Mouse (Mus musculus) urinary bladder, adult 18-20 months (tissue): Measurements from ENCODE around the gene Nrxn3.

ENCODE experiments used
- DNase-seq, 2 experiments: peaks; one replicate each; pipeline ENCODE4 v3.0.0; 2022; ENCODE audit warnings: low spot score in 2 of 2, mixed read lengths in 2 of 2

The Nrxn3 gene

DNA sequence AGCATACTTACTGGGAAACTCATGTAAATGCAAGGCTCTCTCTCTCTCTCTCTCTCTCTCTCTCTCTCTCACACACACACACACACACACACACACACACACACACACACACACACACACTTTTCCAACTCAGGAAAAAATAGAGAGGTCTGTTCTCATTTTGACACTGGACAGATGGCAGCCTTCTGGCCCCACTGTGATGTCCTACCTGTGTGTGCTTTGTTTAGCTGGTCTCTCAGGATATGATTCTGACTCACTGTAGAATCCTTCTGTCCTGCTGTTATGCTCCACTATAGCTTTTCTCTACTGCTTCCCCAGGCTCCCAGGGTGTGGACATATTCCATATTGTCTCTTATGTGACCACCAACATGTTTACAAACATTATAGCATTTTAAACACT, 1363.2 kb downstream of the Nrxn3 start:
- DNase-seq, result no peak

DNA sequence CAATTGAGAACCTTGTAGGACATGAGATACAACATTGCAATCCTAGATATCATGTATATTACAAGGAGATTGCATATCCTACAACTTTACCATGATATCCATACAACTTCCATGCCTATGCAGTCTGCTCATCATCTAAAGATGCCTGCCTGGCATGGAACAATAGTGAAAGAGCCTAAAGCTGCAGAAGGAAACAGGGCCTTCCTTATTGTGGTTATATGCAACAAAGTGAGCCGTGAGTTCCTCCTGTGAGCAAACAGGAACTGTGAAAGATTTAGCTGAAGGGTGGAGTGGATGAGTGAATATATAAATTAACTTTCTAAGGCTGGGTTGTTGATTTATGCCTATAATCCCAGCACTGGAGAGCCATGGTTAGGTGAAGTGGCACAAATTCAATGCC, 1373.1 kb downstream of the Nrxn3 start:
- no peak for DNase-seq

DNA sequence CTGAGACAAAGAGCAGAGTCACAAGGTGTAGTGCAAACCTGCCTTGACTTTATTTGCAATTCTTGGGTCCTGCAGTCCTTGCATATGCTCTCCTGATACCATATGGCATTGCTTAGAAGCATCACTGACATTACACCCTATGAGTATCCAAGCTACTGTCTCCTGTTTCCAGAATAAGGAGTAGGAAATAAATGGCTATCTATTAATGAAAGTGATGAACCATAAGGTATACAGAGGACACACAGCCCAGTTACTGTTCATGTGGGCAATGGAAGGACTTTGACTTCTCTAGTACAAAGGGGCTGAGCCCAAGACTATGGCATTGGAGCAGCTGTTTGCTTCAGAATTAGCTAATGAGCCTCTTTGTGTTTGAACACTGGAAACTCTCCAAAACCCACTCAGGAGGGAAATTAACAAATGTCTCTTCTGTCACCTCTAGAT, 1390.7 kb downstream of the Nrxn3 start:
- no peak for DNase-seq

- DNase-seq, result no peak
These were observed 1409.5 kb downstream of the Nrxn3 start for GRCm38 (mm10) chr12:90131927-90132869.

- no peak for DNase-seq
These were observed 1419.3 kb downstream of the Nrxn3 start for GRCm38 (mm10) chr12:90142011-90142410.

DNA sequence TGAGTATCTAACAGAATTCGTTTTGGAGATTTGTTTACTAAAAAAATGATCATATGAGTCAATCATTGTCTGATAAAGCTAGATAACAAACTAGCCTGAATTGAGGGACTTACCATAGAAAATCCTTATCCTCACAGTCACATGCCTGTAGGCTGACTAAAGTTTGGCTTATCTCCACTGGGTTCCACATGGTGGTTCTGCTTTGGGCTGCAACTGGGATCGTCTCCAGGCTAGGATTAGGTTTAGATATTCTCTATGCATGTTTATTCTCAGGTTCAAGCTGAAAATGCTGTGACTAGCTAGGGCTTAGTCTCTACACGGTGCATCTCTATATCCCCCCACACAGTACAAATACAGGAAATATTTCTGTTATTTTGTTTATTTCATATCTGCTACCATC, 1421.6 kb downstream of the Nrxn3 start:
- DNase-seq, result no peak

DNA sequence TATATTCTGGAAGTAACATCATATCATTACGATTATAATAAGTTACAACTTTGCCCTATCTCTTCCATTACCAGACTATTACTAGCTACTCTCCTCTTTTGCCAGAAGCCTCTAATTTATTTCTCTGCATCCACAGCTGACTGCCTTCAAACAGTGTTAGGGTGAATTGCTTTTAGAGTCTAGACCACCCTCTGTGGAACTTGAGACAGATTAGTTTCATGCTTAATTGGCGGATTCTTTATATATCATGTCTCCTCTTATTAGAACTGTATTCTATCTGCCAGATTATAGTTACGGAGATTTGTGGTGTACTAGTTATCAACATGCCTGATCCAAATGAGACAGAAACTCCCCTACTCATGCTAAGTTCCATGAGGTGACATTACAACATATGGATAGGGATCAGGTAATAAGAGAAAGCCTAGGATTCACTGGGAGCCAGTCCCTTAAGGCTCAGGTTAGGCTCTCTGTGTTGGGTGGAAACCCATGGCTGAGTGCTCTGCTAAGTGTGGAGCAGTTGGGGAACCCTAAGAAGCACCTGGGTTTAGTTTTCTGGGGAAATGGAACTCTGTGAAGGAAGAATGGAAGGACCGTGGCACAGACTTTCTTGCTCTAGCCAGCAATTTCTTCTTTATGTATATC, 1435.6 kb downstream of the Nrxn3 start:
- DNase-seq, result no peak

- DNase-seq, result no peak
These were observed 1437.2 kb downstream of the Nrxn3 start for GRCm38 (mm10) chr12:90159911-90160310.

DNA sequence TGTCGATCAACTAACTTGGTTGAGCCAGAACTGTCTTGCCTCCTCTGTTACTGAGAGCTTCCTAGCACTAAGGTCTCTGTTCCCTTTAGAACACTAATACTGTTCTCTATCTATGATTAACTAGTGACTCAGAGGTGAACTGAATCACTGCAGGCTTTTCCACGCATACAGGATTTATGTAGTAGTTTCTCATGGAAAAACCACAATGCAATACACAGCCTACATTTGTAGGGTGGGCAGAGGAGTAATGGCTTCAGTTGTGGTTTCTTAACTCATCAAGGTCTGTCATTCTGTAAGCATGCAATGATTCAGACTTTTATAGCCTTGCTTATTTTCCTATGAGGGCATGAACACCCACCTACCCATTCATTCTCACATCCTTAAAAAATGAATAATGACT, 1443.4 kb downstream of the Nrxn3 start:
- DNase-seq, result no peak

DNA sequence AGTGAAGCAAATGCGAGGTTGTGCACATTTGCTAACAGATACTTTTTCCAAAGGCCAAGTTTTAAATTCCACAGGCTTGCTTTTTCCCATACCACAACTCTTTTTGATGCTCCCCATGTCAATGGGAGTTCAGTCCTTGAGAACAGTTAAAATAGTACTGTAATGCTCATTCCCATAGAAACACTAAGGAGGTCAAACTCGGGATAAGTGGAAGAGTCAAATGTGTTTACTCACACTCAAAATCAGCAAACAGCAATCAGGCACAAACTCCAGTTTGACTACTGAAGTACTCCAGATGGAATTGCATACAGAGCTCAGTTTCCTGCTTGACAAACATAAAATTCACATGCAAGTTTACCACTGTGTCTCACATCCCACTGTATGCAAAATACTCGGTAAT, 1458.9 kb downstream of the Nrxn3 start:
- no peak for DNase-seq

- DNase-seq, result no peak
These were observed 1460.3 kb downstream of the Nrxn3 start for GRCm38 (mm10) chr12:90183021-90183420.

DNA sequence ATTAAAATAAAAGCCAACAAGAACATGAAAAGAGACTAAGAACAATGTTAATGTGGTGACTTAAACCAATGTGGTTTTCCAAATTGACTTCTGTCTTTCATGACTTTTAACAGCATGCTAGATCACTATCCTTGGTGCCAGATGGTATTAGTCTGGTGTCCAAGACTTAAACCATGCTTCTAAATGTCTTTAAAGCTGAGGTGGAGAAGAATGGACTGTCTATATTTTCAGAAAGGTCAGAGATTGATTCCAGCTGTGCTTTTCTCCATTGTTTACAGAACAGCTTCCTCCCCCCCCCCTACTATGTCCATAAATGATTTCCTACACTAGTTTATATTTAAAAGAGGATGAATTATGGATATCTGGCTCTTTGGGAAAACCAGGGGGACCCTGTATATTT, 1473.5 kb downstream of the Nrxn3 start:
- DNase-seq, result no peak

DNA sequence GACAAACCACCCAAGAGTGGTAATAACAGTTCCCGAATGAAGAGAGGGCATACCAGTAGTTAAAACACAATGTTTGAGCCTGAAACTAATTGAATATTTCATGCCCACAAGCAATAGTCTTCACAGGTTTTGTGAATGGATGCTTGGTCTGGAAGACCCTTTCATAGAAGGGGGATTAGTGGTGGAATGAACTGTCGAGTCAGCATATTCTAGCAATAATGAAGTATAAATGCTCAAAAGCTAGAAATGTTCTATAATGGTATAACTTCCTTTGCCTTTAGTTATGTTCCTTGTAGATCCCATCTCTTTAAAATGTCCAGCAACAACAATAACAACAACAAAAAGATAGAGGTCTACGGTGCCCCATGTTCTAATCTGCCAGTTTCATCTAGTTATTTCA, 1475.3 kb downstream of the Nrxn3 start:
- no peak for DNase-seq

DNA sequence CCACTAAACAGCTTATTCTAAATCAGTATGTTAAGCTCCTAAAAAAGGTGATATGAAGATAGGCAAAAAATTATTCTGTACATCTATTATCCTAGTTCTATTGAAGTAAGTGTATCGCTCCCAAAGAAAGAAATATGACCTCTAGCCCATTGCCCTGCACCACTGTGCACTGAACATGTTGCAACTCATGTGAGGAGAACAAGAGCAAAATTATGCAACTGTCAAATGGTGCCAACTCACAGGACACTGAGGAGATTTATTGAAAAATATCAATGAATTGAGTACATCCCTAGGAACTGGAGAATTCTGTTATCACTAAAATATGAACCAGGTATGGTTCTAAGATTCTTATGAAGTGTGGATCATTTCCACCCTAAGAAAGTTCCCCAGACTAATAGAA, 1479.8 kb downstream of the Nrxn3 start:
- DNase-seq, result no peak

GRCm38 (mm10) chr12:90211410-90211809, 1488.7 kb downstream of the Nrxn3 start:
- DNase-seq, result no peak

DNA sequence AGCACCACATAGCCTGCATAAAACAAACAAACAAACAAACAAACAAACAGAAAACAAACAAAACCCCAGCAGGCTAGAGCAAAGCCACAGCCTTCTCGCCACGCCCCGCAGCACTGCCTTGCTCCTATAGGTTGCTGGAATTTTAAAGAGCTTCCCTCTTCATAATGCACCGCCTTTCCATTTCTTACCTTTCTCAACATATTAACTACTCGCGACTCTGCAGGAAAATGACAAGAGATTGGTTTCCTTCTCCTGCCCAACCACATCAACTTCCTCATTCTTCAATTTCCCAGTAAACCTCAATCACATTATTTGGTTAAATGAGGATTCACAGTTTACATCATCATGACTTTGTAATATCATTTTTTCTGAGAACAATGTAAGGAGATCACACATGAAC, 1494.4 kb downstream of the Nrxn3 start:
- no peak for DNase-seq

- no peak for DNase-seq
These were observed 1506.4 kb downstream of the Nrxn3 start for GRCm38 (mm10) chr12:90229062-90229461.

GRCm38 (mm10) chr12:90236093-90236492, 1513.4 kb downstream of the Nrxn3 start:
- DNase-seq, result no peak

DNA sequence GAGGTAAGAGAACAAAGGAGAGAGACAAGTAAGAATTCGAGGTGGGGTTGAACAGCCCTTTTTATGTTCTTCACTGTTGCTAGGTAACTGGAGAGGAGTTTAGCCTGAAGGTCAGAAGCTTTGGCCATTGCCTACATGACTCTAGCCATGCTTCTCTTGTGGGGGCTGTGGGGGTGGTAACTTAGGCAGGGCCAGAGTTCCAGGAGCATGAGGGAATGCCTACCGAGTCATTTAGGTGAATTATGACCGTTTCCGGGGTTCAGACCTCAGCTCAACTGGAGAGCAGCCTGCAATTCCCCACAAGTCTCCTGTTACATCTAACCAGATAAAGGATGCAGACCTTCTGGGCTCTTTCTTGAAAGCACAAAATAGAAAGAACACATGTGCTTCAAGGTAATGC, 1537.6 kb downstream of the Nrxn3 start:
- no peak for DNase-seq

DNA sequence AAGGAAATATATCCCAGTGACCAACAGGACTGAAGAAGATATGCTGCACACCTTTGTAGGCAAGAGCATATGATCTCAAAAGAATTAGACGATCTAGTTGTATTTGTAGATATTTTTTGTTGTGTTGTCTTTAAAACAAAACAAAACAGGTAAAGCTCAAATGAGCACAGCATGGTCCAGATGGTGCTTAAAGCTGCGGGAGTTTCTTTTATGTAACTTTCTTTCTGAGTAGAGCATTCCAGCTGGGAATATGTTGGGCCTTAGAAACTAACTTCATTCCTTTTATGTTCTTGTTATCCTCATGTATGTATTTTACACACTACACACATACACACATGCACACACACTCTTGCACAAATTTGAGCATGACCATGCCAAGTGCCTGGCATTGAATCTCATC, 1545.4 kb downstream of the Nrxn3 start:
- DNase-seq, result no peak

DNA sequence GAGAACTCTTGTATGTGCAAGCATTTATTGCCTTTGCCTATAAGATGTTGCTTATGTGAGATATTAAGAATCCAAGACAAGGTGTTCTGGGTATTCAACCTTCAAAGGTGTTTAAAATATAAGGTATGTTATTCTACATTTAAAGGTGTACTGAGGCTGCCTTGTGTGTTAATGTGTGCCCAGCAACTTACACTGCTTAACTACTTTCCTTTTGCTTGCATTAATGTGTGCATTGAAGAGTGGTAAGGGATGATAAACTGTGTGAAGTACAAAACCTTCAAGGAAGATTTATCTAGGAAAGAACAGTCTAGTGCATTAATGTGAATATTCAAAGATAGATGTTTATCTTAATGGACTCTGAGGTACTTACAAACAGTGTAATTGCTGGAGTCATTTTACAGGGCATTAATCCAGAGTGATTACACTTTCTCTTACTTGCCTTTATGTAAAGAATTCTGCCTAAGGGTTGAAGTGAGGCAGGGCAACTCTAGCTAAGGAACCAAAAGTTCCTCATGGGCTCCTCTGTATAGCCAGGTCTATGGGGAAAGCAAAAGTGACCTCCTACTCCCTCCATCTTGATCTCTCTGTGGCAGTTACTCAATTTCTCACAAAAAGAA, 1548.2 kb downstream of the Nrxn3 start:
- DNase-seq, result no peak

DNA sequence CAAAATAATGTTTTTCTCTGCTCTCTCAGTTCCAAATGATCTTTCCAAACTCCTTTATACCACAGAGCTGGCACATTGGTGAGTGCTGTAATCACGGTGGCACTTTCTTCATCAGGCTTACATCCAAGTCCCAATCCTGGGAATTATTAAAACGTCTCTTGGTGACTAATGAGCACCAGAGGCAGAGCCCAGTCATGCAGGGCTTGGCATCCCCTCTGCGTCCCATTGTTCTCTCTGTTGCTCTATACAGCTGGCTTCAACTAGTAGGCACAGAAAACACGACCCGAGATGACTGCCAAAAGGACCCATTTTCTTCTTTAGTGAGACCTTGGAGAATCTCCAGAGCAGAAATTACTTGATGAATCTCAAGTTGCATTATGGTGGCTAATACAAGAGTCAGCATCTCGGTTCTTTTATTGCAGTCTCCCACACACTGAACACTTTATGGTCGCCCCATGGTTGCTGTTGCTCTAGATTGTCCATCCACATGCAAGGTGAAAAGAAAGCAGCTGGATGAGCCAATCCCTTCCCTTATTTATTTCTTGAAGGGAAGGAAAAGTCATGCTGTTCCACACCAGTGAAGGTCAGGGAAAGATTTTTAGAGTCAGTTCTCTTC, 1552.1 kb downstream of the Nrxn3 start:
- DNase-seq, result no peak
